Mouse (Mus musculus) kidney, adult 18-20 months (tissue): Measurements from ENCODE around the gene F930015N05Rik.
A peak's percentile ranks its signal among the peaks of the same experiment; 100 is the strongest.

Source experiments
- DNase-seq: peaks from one replicate; pipeline ENCODE4 v3.0.0; 2021

F930015N05Rik gene

GRCm38 (mm10) chr11:64436412-64436727 lies at the start of gene F930015N05Rik:
TSS of gene F930015N05Rik (minus strand) at chr11:64436653.
- no peak for DNase-seq

- DNase-seq: no peak
Observed at GRCm38 (mm10) chr11:64481445-64481844, 45.0 kb upstream of the F930015N05Rik start.

- DNase-seq: no peak
Observed at GRCm38 (mm10) chr11:64473679-64474078, 37.2 kb upstream of the F930015N05Rik start.

GRCm38 (mm10) chr11:64470689-64471088 lies 34.2 kb upstream of the F930015N05Rik start:
- DNase-seq: no peak

- DNase-seq: no peak
Observed at GRCm38 (mm10) chr11:64468737-64469136, 32.3 kb upstream of the F930015N05Rik start.

GRCm38 (mm10) chr11:64461746-64462145 lies 25.3 kb upstream of the F930015N05Rik start:
- no peak for DNase-seq

GRCm38 (mm10) chr11:64448586-64449315 lies 12.3 kb upstream of the F930015N05Rik start:
- no peak for DNase-seq

GRCm38 (mm10) chr11:64445227-64445626 lies 8.8 kb upstream of the F930015N05Rik start:
- no peak for DNase-seq

GRCm38 (mm10) chr11:64442701-64443100 lies 6.2 kb upstream of the F930015N05Rik start:
- DNase-seq: no peak

GRCm38 (mm10) chr11:64442119-64442518 lies 5.7 kb upstream of the F930015N05Rik start:
- peak; percentile 10 for DNase-seq

GRCm38 (mm10) chr11:64438909-64439308 lies 2.5 kb upstream of the F930015N05Rik start:
- no peak for DNase-seq

GRCm38 (mm10) chr11:64437721-64438120 lies 1.3 kb upstream of the F930015N05Rik start:
- DNase-seq: no peak

- DNase-seq: no peak
Observed at GRCm38 (mm10) chr11:64436791-64437298, 392 bp upstream of the F930015N05Rik start.

GRCm38 (mm10) chr11:64435546-64436411 lies 674 bp downstream of the F930015N05Rik start:
- DNase-seq: peak; percentile 41

GRCm38 (mm10) chr11:64434611-64435545 lies 1.6 kb downstream of the F930015N05Rik start, which contains the start of gene Hs3st3a1:
TSS of gene Hs3st3a1 (plus strand) at chr11:64435332.
- DNase-seq: peak; percentile 70

- no peak for DNase-seq
Observed at GRCm38 (mm10) chr11:64418969-64419368, 17.5 kb downstream of the F930015N05Rik start.

GRCm38 (mm10) chr11:64400534-64401093 lies 35.8 kb downstream of the F930015N05Rik start:
- DNase-seq: no peak

GRCm38 (mm10) chr11:64397612-64398011 lies 38.8 kb downstream of the F930015N05Rik start:
- DNase-seq: no peak

- no peak for DNase-seq
Observed at GRCm38 (mm10) chr11:64396949-64397348, 39.5 kb downstream of the F930015N05Rik start.

GRCm38 (mm10) chr11:64396331-64396881 lies 40.0 kb downstream of the F930015N05Rik start:
- no peak for DNase-seq

- DNase-seq: no peak
Observed at GRCm38 (mm10) chr11:64386333-64386732, 50.1 kb downstream of the F930015N05Rik start.
